Mouse (Mus musculus): Measurements from ENCODE around the gene Nufip2.

The Nufip2 gene

GRCm38 (mm10) chr11:77771879-77772713 is 86.1 kb downstream of the Nufip2 start:
- WGBS: 75% methylated on average over 8 of the region's 8 CpGs

- 36% methylated on average over 9 of the region's 9 CpGs for WGBS
Measured at GRCm38 (mm10) chr11:77775701-77776400, 89.9 kb downstream of the Nufip2 start.

- WGBS: 94% methylated on average over 17 of the region's 17 CpGs
Measured at GRCm38 (mm10) chr11:77777436-77777835, 91.5 kb downstream of the Nufip2 start.

GRCm38 (mm10) chr11:77777937-77778336 is 92.0 kb downstream of the Nufip2 start:
- 93% methylated on average over 17 of the region's 17 CpGs for WGBS

GRCm38 (mm10) chr11:77779240-77779639 is 93.3 kb downstream of the Nufip2 start:
- WGBS: 81% methylated on average over 1 of the region's 1 CpGs

GRCm38 (mm10) chr11:77781088-77781487 is 95.1 kb downstream of the Nufip2 start:
- 47% methylated on average over 7 of the region's 7 CpGs for WGBS

- 75% methylated on average over 7 of the region's 7 CpGs for WGBS
Measured at GRCm38 (mm10) chr11:77782104-77782815, 96.3 kb downstream of the Nufip2 start.

GRCm38 (mm10) chr11:77783211-77783746 is 97.3 kb downstream of the Nufip2 start:
- 33% methylated on average over 10 of the region's 10 CpGs for WGBS

GRCm38 (mm10) chr11:77783747-77784646 is 98.0 kb downstream of the Nufip2 start:
- WGBS: 26% methylated on average over 18 of the region's 18 CpGs

- WGBS: 63% methylated on average over 9 of the region's 9 CpGs
Measured at GRCm38 (mm10) chr11:77784894-77785293, 98.9 kb downstream of the Nufip2 start.

GRCm38 (mm10) chr11:77785396-77785767 is 99.4 kb downstream of the Nufip2 start:
- WGBS: 37% methylated on average over 5 of the region's 5 CpGs

- 38% methylated on average over 7 of the region's 7 CpGs for WGBS
Measured at GRCm38 (mm10) chr11:77785768-77786561, 100.0 kb downstream of the Nufip2 start.

- 87% methylated on average over 5 of the region's 5 CpGs for WGBS
Measured at GRCm38 (mm10) chr11:77787707-77788106, 101.8 kb downstream of the Nufip2 start, which contains the start of gene Gm10277. TSS of gene Gm10277 (minus strand) at chr11:77787747.

GRCm38 (mm10) chr11:77789512-77789911 is 103.6 kb downstream of the Nufip2 start:
- 96% methylated on average over 5 of the region's 5 CpGs for WGBS

GRCm38 (mm10) chr11:77790286-77790685 is 104.3 kb downstream of the Nufip2 start:
- 15% methylated on average over 9 of the region's 9 CpGs for whole genome bisulfite sequencing

- WGBS: 34% methylated on average over 8 of the region's 8 CpGs
Measured at GRCm38 (mm10) chr11:77791241-77791727, 105.3 kb downstream of the Nufip2 start.

All from cerebral cortex, adult 2 months (tissue).